19 mouse cellular contexts compared by ENCODE assay signal in genomic region chr11:26434229-26434628, GRCm38 (mm10).
"Had no signal": no experiment of that assay in that cellular context is flagged by ENCODE, and none has a peak within 500 bp of the region (broad histone marks: within the 10 kb centered on the region; RNA-seq: fewer than 3 reads in every experiment).

No protein-coding gene starts in this region.

- H3K27me3 ChIP-seq: limb, embryonic 13.5 days; liver, embryonic 13.5 days; midbrain, embryonic 12.5 days; midbrain, embryonic 15.5 days; neural tube, embryonic 12.5 days; neural tube, embryonic 15.5 days had no signal

- ATAC-seq: midbrain, embryonic 15.5 days had no signal

- H3K36me3 ChIP-seq: liver, embryonic 13.5 days; midbrain, embryonic 12.5 days; midbrain, embryonic 15.5 days; neural tube, embryonic 12.5 days; neural tube, embryonic 15.5 days had no signal

- DNase-seq: kidney, adult 18-20 months; kidney, adult 9 months; kidney, postnatal 14 days; kidney, postnatal 4 days; left cerebral cortex, postnatal 4 days; liver, embryonic 13.5 days; lung, adult 2 months; lung, postnatal 14 days; lung, postnatal 4 days; right cerebral cortex, postnatal 14 days; right cerebral cortex, postnatal 4 days; thymus, adult 2 months; thymus, postnatal 36 days had no signal

- H3K27ac ChIP-seq: limb, embryonic 13.5 days; liver, embryonic 13.5 days; midbrain, embryonic 12.5 days; midbrain, embryonic 15.5 days; neural tube, embryonic 12.5 days; neural tube, embryonic 15.5 days; stomach, postnatal 0 days had no signal

- H3K4me1 ChIP-seq: limb, embryonic 13.5 days; liver, embryonic 13.5 days; midbrain, embryonic 12.5 days; midbrain, embryonic 15.5 days; neural tube, embryonic 12.5 days had no signal

- H3K4me3 ChIP-seq: limb, embryonic 13.5 days; liver, embryonic 13.5 days; midbrain, embryonic 12.5 days; midbrain, embryonic 15.5 days; neural tube, embryonic 12.5 days; neural tube, embryonic 15.5 days had no signal

- H3K9me3 ChIP-seq: limb, embryonic 13.5 days; liver, embryonic 13.5 days; midbrain, embryonic 12.5 days; midbrain, embryonic 15.5 days; neural tube, embryonic 12.5 days; neural tube, embryonic 15.5 days had no signal
